Mouse (Mus musculus) monocyte, adult 5-6 weeks (primary cell): Measurements from ENCODE around the gene Sstr5. TPM values are rescaled to one million over a fixed set of nuclear protein-coding genes. Genes with fewer than 3 reads are reported as not detected.

Experiments used
- ATAC-seq: fragments of 153-309, 156-312 bp; replicated peaks from 2 replicates; pipeline ENCODE4 v1.8.0; 2017; ENCODE audit warnings: mild to moderate bottlenecking; ENCODE audit not compliant: low TSS enrichment, insufficient number of reproducible peaks, severe bottlenecking, poor library complexity, low FRiP score
- total RNA-seq: library from RNA; stranded (forward); fragments of 200-1000, 200-491, 200-594 nt; gene quantifications from 3 replicates; pipeline ENCODE4 v1.2.3, GENCODE M21; 2017

The Sstr5 gene
- total RNA-seq, 1 experiment from 2014 or later, result not detected

DNA sequence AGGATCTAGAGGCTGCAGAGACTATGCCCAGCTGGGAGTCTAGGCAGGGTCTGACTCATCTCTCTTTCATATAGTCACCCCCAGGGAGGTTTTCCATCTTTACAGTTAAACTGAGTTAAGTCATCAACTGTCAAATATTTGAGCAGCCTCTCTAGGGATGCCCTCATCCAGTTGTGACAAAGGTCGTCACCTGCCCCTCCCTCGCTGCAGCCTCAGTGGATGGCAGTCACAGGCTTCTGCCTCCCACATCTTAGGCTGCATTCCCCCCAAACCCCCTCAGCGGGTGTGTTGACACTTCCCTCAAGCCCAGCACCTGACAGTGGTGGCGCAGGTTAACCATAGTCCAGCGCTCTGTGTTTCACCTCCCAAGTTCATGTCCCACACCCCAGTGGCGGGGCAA, 55.7 kb downstream of the Sstr5 start:
- no peak for ATAC-seq

Other genes with a start within 250 kb of the Sstr5 start
- 31.6 to 146 TPM (median 34.3 TPM) in 3 replicates for gene Baiap3, start 240.9 kb downstream of the Sstr5 start, total RNA-seq
- gene Ube2i, start 222.7 kb downstream of the Sstr5 start, total RNA-seq, result 278 to 334 TPM (median 296 TPM) in 3 replicates
- 2.8 TPM in 1 of 3 replicates, not detected in the others for gene Prss34, start 198.9 kb downstream of the Sstr5 start, total RNA-seq
- gene Prss28, start 188.6 kb downstream of the Sstr5 start, total RNA-seq, result not detected in 3 replicates
- gene Prss29, start 178.6 kb downstream of the Sstr5 start, total RNA-seq, result not detected in 3 replicates
- not detected in 3 replicates for gene Tpsab1, start 151.7 kb downstream of the Sstr5 start, total RNA-seq
- not detected in 3 replicates for gene Tpsb2, start 131.0 kb downstream of the Sstr5 start, total RNA-seq
- not detected in 3 replicates for gene Tpsg1, start 128.0 kb downstream of the Sstr5 start, total RNA-seq
- 0.48 to 0.97 TPM in 2 of 3 replicates, not detected in the other for gene Cacna1h, start 63.5 kb downstream of the Sstr5 start, total RNA-seq
- gene Tekt4, start 42.7 kb downstream of the Sstr5 start, total RNA-seq, result not detected in 3 replicates
- gene Sox8, start 73.4 kb upstream of the Sstr5 start, total RNA-seq, result 1.2 TPM in 1 of 3 replicates, not detected in the others
- gene Lmf1, start 81.8 kb upstream of the Sstr5 start, total RNA-seq, result 10.4 to 17.8 TPM (median 11.8 TPM) in 3 replicates
- gene Gng13, start 219.9 kb upstream of the Sstr5 start, total RNA-seq, result not detected in 3 replicates
- 1.1 to 5.0 TPM (median 3.0 TPM) in 3 replicates for gene Chtf18, start 230.1 kb upstream of the Sstr5 start, total RNA-seq
- gene Rpusd1, start 230.4 kb upstream of the Sstr5 start, total RNA-seq, result 0.95 to 2.5 TPM in 2 of 3 replicates, not detected in the other
- not detected in 3 replicates for gene Mslnl, start 238.8 kb upstream of the Sstr5 start, total RNA-seq